Mouse (Mus musculus) pancreas, adult 10 weeks (tissue): ENCODE measurements around the gene Morn1. TPM values are rescaled to one million over a fixed set of nuclear protein-coding genes. Genes with fewer than 3 reads are reported as not detected.

Source experiments
- polyA plus RNA-seq: library from polyadenylated mRNA; stranded (reverse); fragments of 350-450 nt; fragmentation: Illumina TruSeq; extraction: RNeasy Lipid Tissue Mini Kit (QIAGEN cat#74804); gene quantifications from one replicate; pipeline ENCODE4 v1.2.3, GENCODE M21; 2015; ENCODE audit warnings: low read depth, low replicate concordance; ENCODE audit not compliant: insufficient read depth

Gene Morn1
- 1.4 TPM for polyA plus RNA-seq

GRCm38 (mm10) chr4:155086108-155087024 is at the start of gene Morn1, which contains the start of gene Rer1:
Morn1 (plus strand) TSS chr4:155086577.
Rer1 (minus strand) TSS chr4:155086382.

GRCm38 (mm10) chr4:155056724-155057123 is 29.7 kb upstream of the Morn1 start, which contains the start of gene Plch2:
Plch2 (minus strand) TSS chr4:155056784.

GRCm38 (mm10) chr4:155066834-155067522 is 19.4 kb upstream of the Morn1 start, which contains the start of gene Pex10:
Pex10 (plus strand) TSS chr4:155067016.

Other genes starting within 250 kb of the Morn1 start
- not detected for gene Ttc34, start 249.1 kb upstream of the Morn1 start, polyA plus RNA-seq
- not detected for gene Mmel1, start 217.0 kb upstream of the Morn1 start, polyA plus RNA-seq
- 8.4 TPM for gene Fam213b, start 187.4 kb upstream of the Morn1 start, polyA plus RNA-seq
- 1.5 TPM for gene Tnfrsf14, start 158.0 kb upstream of the Morn1 start, polyA plus RNA-seq
- not detected for gene Hes5, start 125.7 kb upstream of the Morn1 start, polyA plus RNA-seq
- gene Pank4, start 122.5 kb upstream of the Morn1 start, polyA plus RNA-seq, result 13.5 TPM
- gene Plch2, start 29.8 kb upstream of the Morn1 start, polyA plus RNA-seq, result 0.98 TPM
- gene Pex10, start 19.6 kb upstream of the Morn1 start, polyA plus RNA-seq, result 4.4 TPM
- gene Rer1, start 195 bp upstream of the Morn1 start, polyA plus RNA-seq, result 28.9 TPM
- 15.0 TPM for gene Ski, start 136.0 kb downstream of the Morn1 start, polyA plus RNA-seq
- gene Faap20, start 163.2 kb downstream of the Morn1 start, polyA plus RNA-seq, result 16.6 TPM